Mouse (Mus musculus): ENCODE measurements at regions not wholly inside any gene's neighbourhood (a gene's known extent, or its start where the extent isn't known, plus 50 kb on each side); places are given as distances from the start of the nearest gene placed in this dataset.

DNA sequence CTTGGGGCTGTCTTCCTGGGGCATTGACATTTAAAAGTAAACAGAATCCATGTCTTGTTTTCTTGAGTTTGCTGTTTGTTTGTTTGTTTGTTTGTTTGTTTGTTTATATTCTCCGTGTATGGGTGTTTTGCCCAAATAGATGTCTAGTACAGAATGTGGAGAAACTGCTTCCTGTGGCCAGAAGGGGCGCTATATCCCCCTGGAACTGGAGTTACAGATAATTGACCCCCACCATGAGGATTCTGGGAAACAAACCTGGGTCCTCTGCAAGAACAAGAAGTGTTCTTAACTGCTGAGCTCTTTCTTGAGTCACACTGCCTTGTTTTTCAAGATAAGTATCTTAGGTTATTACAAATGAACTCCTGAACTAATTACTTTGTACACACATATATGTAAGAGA, 68.1 kb upstream of the Slc4a7 start:
- no peak for TF ChIP-seq POLR2A (IDR thresholded peaks at IDR 0.05; ENCODE audit: borderline replicate concordance, insufficient read depth, low read length)
- TF ChIP-seq CTCF (IDR thresholded peaks at IDR 0.05; ENCODE audit: borderline replicate concordance, insufficient read depth, low read depth, low read length), result no peak
